Mouse (Mus musculus) neural tube, embryonic 12.5 days (tissue): ENCODE results near the gene Gcg. TPM values are rescaled to one million over a fixed set of nuclear protein-coding genes. Genes with fewer than 3 reads are reported as not detected.

Source experiments
- ATAC-seq: fragments of 200-750 bp; cut with Nextera tagmentation; 2 replicates; pipeline ENCODE4 v1.8.0; 2017; ENCODE audit warnings: low read depth, mild to moderate bottlenecking, moderate TSS enrichment, moderate library complexity; ENCODE audit not compliant: low FRiP score
- H3K27ac ChIP-seq: fragments of 300-500 bp; sonication (generic); 2 replicates; pipeline ENCODE4 v1.5.1; 2016
- H3K27me3 ChIP-seq: fragments of 300-500 bp; sonication (generic); replicated peaks from 2 replicates; pipeline ENCODE4 v1.6.1; 2016; ENCODE audit warnings: mild to moderate bottlenecking
- H3K36me3 ChIP-seq: fragments of 300-500 bp; sonication (generic); 2 replicates; pipeline ENCODE4 v1.6.1; 2016; ENCODE audit warnings: mild to moderate bottlenecking
- H3K4me1 ChIP-seq: fragments of 300-500 bp; sonication (generic); 2 replicates; pipeline ENCODE4 v1.6.1; 2016
- H3K4me2 ChIP-seq: fragments of 300-500 bp; sonication (generic); replicated peaks from 2 replicates; pipeline ENCODE4 v1.6.1; 2016; ENCODE audit warnings: mild to moderate bottlenecking
- H3K4me3 ChIP-seq: fragments of 300-500 bp; sonication (generic); 2 replicates; pipeline ENCODE4 v1.5.1; 2016
- H3K9ac ChIP-seq: fragments of 300-500 bp; sonication (generic); 2 replicates; pipeline ENCODE4 v1.6.1; 2016; ENCODE audit warnings: mild to moderate bottlenecking
- H3K9me3 ChIP-seq: fragments of 300-500 bp; sonication (generic); 2 replicates; pipeline ENCODE4 v1.6.1; 2016; ENCODE audit warnings: mild to moderate bottlenecking
- WGBS: fragments of 180-500 bp; shearing (Covaris S2); methylation state at CpG from one replicate; pipeline ENCODE4 v1.1.7; 2016; 5-methylcytosine and 5-hydroxymethylcytosine counted together
- polyA plus RNA-seq: library from polyadenylated mRNA; unstranded; fragments of >200 nt; fragmentation: Nextera tagmentation; extraction: Ambion mirVana; gene quantifications from 2 replicates; pipeline ENCODE4 v1.2.1, GENCODE M21; 2016

Gene Gcg
- 0.42 TPM in 1 of 2 replicates, not detected in the other for polyA plus RNA-seq

- Histone ChIP-seq H3K4me2 (no peak within 1 kb of the TSS), H3K36me3 (no peaks in the 10 kb centered on the region), H3K27me3 (no peaks in the 10 kb centered on the region), H3K9me3 (no peaks in the 10 kb centered on the region), H3K4me1 (no peaks in the 10 kb centered on the region), H3K9ac (no peak within 1 kb of the TSS), H3K27ac (no peak within 1 kb of the TSS), H3K4me3 (no peak within 1 kb of the TSS)
- no peak for ATAC-seq
- WGBS: 82% methylated on average over 9 of the region's 9 CpGs
Measured at GRCm38 (mm10) chr2:62483550-62483949, at the start of gene Gcg. TSS of gene Gcg (minus strand) at chr2:62483650.

GRCm38 (mm10) chr2:62531065-62531464 is 47.6 kb upstream of the Gcg start:
- Histone ChIP-seq H3K9ac (no peak overlapping the region), H3K4me3 (no peak overlapping the region), H3K36me3 (no peaks in the 10 kb centered on the region), H3K27ac (no peak overlapping the region), H3K4me1 (no peaks in the 10 kb centered on the region), H3K9me3 (no peaks in the 10 kb centered on the region), H3K4me2 (no peak overlapping the region), H3K27me3 (no peaks in the 10 kb centered on the region)
- 81% methylated on average over 1 of the region's 1 CpGs for WGBS
- no peak for ATAC-seq

- 94% methylated on average over 9 of the region's 9 CpGs for WGBS
- H3K36me3 ChIP-seq: no peaks in the 10 kb centered on the region
- H3K27me3 ChIP-seq: no peaks in the 10 kb centered on the region
- no peak overlapping the region for H3K27ac ChIP-seq
- H3K4me2 ChIP-seq: no peak overlapping the region
- no peak for ATAC-seq
- no peaks in the 10 kb centered on the region for H3K4me1 ChIP-seq
- no peaks in the 10 kb centered on the region for H3K9me3 ChIP-seq
- no peak overlapping the region for H3K9ac ChIP-seq
- H3K4me3 ChIP-seq: no peak overlapping the region
Measured at GRCm38 (mm10) chr2:62526399-62526798, 42.9 kb upstream of the Gcg start.

GRCm38 (mm10) chr2:62517790-62518189 is 34.3 kb upstream of the Gcg start:
- Histone ChIP-seq H3K36me3 (no peaks in the 10 kb centered on the region), H3K4me3 (no peak overlapping the region), H3K9me3 (no peaks in the 10 kb centered on the region), H3K9ac (no peak overlapping the region), H3K4me2 (no peak overlapping the region), H3K4me1 (no peaks in the 10 kb centered on the region), H3K27me3 (no peaks in the 10 kb centered on the region), H3K27ac (no peak overlapping the region)
- 86% methylated on average over 2 of the region's 2 CpGs for whole genome bisulfite sequencing
- ATAC-seq: no peak

GRCm38 (mm10) chr2:62514477-62514876 is 31.0 kb upstream of the Gcg start:
- H3K4me2 ChIP-seq: no peak overlapping the region
- no peak overlapping the region for H3K9ac ChIP-seq
- no peak for ATAC-seq
- H3K36me3 ChIP-seq: no peaks in the 10 kb centered on the region
- WGBS: 82% methylated on average over 6 of the region's 6 CpGs
- H3K27ac ChIP-seq: no peak overlapping the region
- no peaks in the 10 kb centered on the region for H3K4me1 ChIP-seq
- no peaks in the 10 kb centered on the region for H3K9me3 ChIP-seq
- no peaks in the 10 kb centered on the region for H3K27me3 ChIP-seq
- H3K4me3 ChIP-seq: no peak overlapping the region

- H3K9ac ChIP-seq: no peak overlapping the region
- WGBS: 93% methylated on average over 15 of the region's 15 CpGs
- ATAC-seq: no peak
- H3K4me2 ChIP-seq: no peak overlapping the region
- no peaks in the 10 kb centered on the region for H3K27me3 ChIP-seq
- H3K9me3 ChIP-seq: no peaks in the 10 kb centered on the region
- H3K4me3 ChIP-seq: no peak overlapping the region
- H3K4me1 ChIP-seq: no peaks in the 10 kb centered on the region
- H3K27ac ChIP-seq: no peak overlapping the region
- H3K36me3 ChIP-seq: no peaks in the 10 kb centered on the region
Measured at GRCm38 (mm10) chr2:62513477-62513876, 30.0 kb upstream of the Gcg start.

- ATAC-seq: no peak
- H3K4me2 ChIP-seq: no peak overlapping the region
- no peaks in the 10 kb centered on the region for H3K9me3 ChIP-seq
- WGBS: 83% methylated on average over 5 of the region's 5 CpGs
- H3K4me3 ChIP-seq: no peak overlapping the region
- no peak overlapping the region for H3K27ac ChIP-seq
- no peaks in the 10 kb centered on the region for H3K27me3 ChIP-seq
- no peak overlapping the region for H3K9ac ChIP-seq
- H3K4me1 ChIP-seq: no peaks in the 10 kb centered on the region
- H3K36me3 ChIP-seq: no peaks in the 10 kb centered on the region
Measured at GRCm38 (mm10) chr2:62507130-62507529, 23.7 kb upstream of the Gcg start.

- WGBS: 20% methylated on average over 2 of the region's 2 CpGs
Measured at GRCm38 (mm10) chr2:62506441-62506840, 23.0 kb upstream of the Gcg start.

GRCm38 (mm10) chr2:62504269-62504796 is 20.9 kb upstream of the Gcg start:
- H3K27me3 ChIP-seq: no peaks in the 10 kb centered on the region
- H3K4me2 ChIP-seq: no peak overlapping the region
- H3K9ac ChIP-seq: no peak overlapping the region
- no peak overlapping the region for H3K4me3 ChIP-seq
- no peak overlapping the region for H3K27ac ChIP-seq
- no peaks in the 10 kb centered on the region for H3K4me1 ChIP-seq
- H3K9me3 ChIP-seq: no peaks in the 10 kb centered on the region
- no peaks in the 10 kb centered on the region for H3K36me3 ChIP-seq
- ATAC-seq: no peak
- 74% methylated on average over 4 of the region's 4 CpGs for WGBS

More at GRCm38 (mm10) chr2:62506441-62506840, 23.0 kb upstream of the Gcg start:
- Histone ChIP-seq H3K4me1 (no peaks in the 10 kb centered on the region), H3K27me3 (no peaks in the 10 kb centered on the region), H3K9me3 (no peaks in the 10 kb centered on the region), H3K4me3 (no peak overlapping the region), H3K9ac (no peak overlapping the region), H3K4me2 (no peak overlapping the region), H3K27ac (no peak overlapping the region), H3K36me3 (no peaks in the 10 kb centered on the region)
- no peak for ATAC-seq

GRCm38 (mm10) chr2:62503326-62503725 is 19.9 kb upstream of the Gcg start:
- Histone ChIP-seq H3K27me3 (no peaks in the 10 kb centered on the region), H3K9ac (no peak overlapping the region), H3K9me3 (no peaks in the 10 kb centered on the region), H3K4me3 (no peak overlapping the region), H3K27ac (no peak overlapping the region), H3K4me1 (no peaks in the 10 kb centered on the region), H3K36me3 (no peaks in the 10 kb centered on the region), H3K4me2 (no peak overlapping the region)
- no peak for ATAC-seq
- WGBS: 80% methylated on average over 5 of the region's 5 CpGs

GRCm38 (mm10) chr2:62502516-62502915 is 19.1 kb upstream of the Gcg start:
- Histone ChIP-seq H3K27ac (no peak overlapping the region), H3K4me1 (no peaks in the 10 kb centered on the region), H3K36me3 (no peaks in the 10 kb centered on the region), H3K9me3 (no peaks in the 10 kb centered on the region), H3K4me3 (no peak overlapping the region), H3K27me3 (no peaks in the 10 kb centered on the region), H3K4me2 (no peak overlapping the region), H3K9ac (no peak overlapping the region)
- WGBS: 93% methylated on average over 4 of the region's 4 CpGs
- ATAC-seq: no peak

GRCm38 (mm10) chr2:62498821-62499220 is 15.4 kb upstream of the Gcg start:
- Histone ChIP-seq H3K36me3 (no peaks in the 10 kb centered on the region), H3K4me1 (no peaks in the 10 kb centered on the region), H3K27ac (no peak overlapping the region), H3K4me3 (no peak overlapping the region), H3K9ac (no peak overlapping the region), H3K9me3 (no peaks in the 10 kb centered on the region), H3K27me3 (no peaks in the 10 kb centered on the region), H3K4me2 (no peak overlapping the region)
- no peak for ATAC-seq
- 89% methylated on average over 5 of the region's 5 CpGs for WGBS

- ATAC-seq: no peak
- 89% methylated on average over 4 of the region's 4 CpGs for WGBS
Measured at GRCm38 (mm10) chr2:62498086-62498485, 14.6 kb upstream of the Gcg start.

More at GRCm38 (mm10) chr2:62498086-62498485, 14.6 kb upstream of the Gcg start:
- Histone ChIP-seq H3K36me3 (no peaks in the 10 kb centered on the region), H3K4me3 (no peak overlapping the region), H3K4me1 (no peaks in the 10 kb centered on the region), H3K27ac (no peak overlapping the region), H3K27me3 (no peaks in the 10 kb centered on the region), H3K9ac (no peak overlapping the region), H3K4me2 (no peak overlapping the region), H3K9me3 (no peaks in the 10 kb centered on the region)
